Mouse (Mus musculus): Measurements from ENCODE around the gene Trim14. TPM values are rescaled to one million over a fixed set of nuclear protein-coding genes. Genes with fewer than 3 reads are reported as not detected.
A peak's percentile ranks its signal among the peaks of the same experiment; 100 is the strongest.

Gene Trim14
- total and polyA plus RNA-seq, 2 experiments from 2014 or later, result 1.2 to 1.5 TPM

DNA sequence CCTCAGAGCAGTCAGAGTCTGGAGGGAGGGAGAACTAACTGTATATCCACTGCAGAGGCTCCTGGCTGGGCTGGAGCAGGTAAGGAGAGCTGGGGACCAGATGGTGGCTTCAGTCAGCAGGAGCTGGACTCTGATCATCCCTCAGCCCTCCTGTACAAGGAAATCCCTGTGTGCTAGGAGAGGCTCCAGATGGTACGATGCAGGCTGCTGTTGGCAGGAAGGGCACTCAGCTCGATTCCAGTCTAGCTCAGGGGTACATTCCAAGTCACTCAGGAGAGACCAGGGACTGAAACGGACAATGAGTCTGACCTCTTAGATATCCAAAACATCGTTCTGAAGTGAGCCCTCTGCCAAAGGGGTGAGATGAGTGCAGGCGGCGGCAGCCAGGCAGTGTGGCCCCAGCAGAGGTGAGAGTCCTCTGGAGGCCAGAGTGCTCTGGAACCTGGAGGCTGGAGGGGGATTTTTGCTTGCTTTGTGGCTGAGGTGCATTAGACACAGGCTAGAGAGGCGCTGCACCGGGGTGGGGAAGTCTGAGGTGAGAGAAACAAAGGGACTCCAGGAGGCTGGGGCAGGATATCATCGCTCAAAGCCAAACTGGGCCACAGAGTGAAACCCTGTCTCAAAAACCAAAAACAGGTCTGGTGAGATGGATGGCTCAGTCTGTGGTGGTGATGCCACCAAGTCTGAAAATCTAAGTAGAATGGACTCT lies 90.5 kb downstream of the Trim14 start:
- H3K36me3 ChIP-seq (ENCODE audit: insufficient read depth, low read length), result no peaks in the 10 kb centered on the region
- H3K4me1 ChIP-seq (ENCODE audit: insufficient read depth, low read length), result 0 out of 2 replicates have a peak, but pooled peaks cover 2% of the 10 kb centered on the region
- WGBS, result 39% methylated on average over 9 of the region's 9 CpGs
- H3K4me3 ChIP-seq (ENCODE audit: low read length), result no peak overlapping the region
- H3K9ac ChIP-seq (replicated peaks; ENCODE audit: low read length), result no peak overlapping the region
- no peaks in the 10 kb centered on the region for H3K9me3 ChIP-seq (ENCODE audit: low read length)
- no peak overlapping the region for H3K27ac ChIP-seq
- DNase-seq (ENCODE audit: low spot score) (no peak), ATAC-seq (0 out of 2 replicates have a peak, but pooled peaks have one; percentile 28)
- no peak overlapping the region for H3K4me2 ChIP-seq (ENCODE audit: low read depth, low read length)
- no peak for TF ChIP-seq CTCF (IDR thresholded peaks at IDR 0.05; ENCODE audit: low read depth)
- no peaks in the 10 kb centered on the region for H3K27me3 ChIP-seq (ENCODE audit: insufficient read depth, low read length)

Other genes starting within 250 kb of the Trim14 start
- gene Foxe1, start 192.5 kb downstream of the Trim14 start, total RNA-seq (2014; rRNA removed), result not detected in 2 replicates
- not detected in 2 replicates for gene Foxe1, start 192.5 kb downstream of the Trim14 start, polyA plus RNA-seq (2015; fragmentation: Nextera tagmentation; extraction: Ambion mirVana)
- gene Trmo, start 146.7 kb downstream of the Trim14 start, total RNA-seq (2014; rRNA removed), result 8.2 and 9.2 TPM in 2 replicates
- gene Trmo, start 146.7 kb downstream of the Trim14 start, polyA plus RNA-seq (2015; fragmentation: Nextera tagmentation; extraction: Ambion mirVana), result 3.9 and 5.6 TPM in 2 replicates
- not detected in 2 replicates for gene Hemgn, start 122.6 kb downstream of the Trim14 start, total RNA-seq (2014; rRNA removed)
- gene Hemgn, start 122.6 kb downstream of the Trim14 start, polyA plus RNA-seq (2015; fragmentation: Nextera tagmentation; extraction: Ambion mirVana), result not detected in 2 replicates
- gene Anp32b, start 85.2 kb downstream of the Trim14 start, total RNA-seq (2014; rRNA removed), result 0.40 and 2.3 TPM in 2 replicates
- gene Anp32b, start 85.2 kb downstream of the Trim14 start, polyA plus RNA-seq (2015; fragmentation: Nextera tagmentation; extraction: Ambion mirVana), result 68.7 and 78.9 TPM in 2 replicates
- gene Nans, start 46.9 kb downstream of the Trim14 start, total RNA-seq (2014; rRNA removed), result 80.2 and 85.9 TPM in 2 replicates
- gene Nans, start 46.9 kb downstream of the Trim14 start, polyA plus RNA-seq (2015; fragmentation: Nextera tagmentation; extraction: Ambion mirVana), result 57.6 and 60.4 TPM in 2 replicates
- gene Coro2a, start 66.1 kb upstream of the Trim14 start, total RNA-seq (2014; rRNA removed), result 24.5 and 26.7 TPM in 2 replicates
- gene Coro2a, start 66.1 kb upstream of the Trim14 start, polyA plus RNA-seq (2015; fragmentation: Nextera tagmentation; extraction: Ambion mirVana), result 5.9 and 6.2 TPM in 2 replicates
- 2.3 and 3.2 TPM in 2 replicates for gene Tbc1d2, start 114.1 kb upstream of the Trim14 start, total RNA-seq (2014; rRNA removed)
- 1.0 and 1.5 TPM in 2 replicates for gene Tbc1d2, start 114.1 kb upstream of the Trim14 start, polyA plus RNA-seq (2015; fragmentation: Nextera tagmentation; extraction: Ambion mirVana)

All from hindbrain, postnatal 0 days (tissue).